Mouse (Mus musculus) liver, embryonic 14.5 days (tissue): ENCODE measurements at regions not wholly inside any gene's neighbourhood (a gene's known extent, or its start where the extent isn't known, plus 50 kb on each side); places are given as distances from the start of the nearest gene placed in this dataset.

ENCODE experiments used
- CTCF ChIP-seq: IDR thresholded peaks from 2 replicates; pipeline ENCODE4 v1.5.1; 2016; ENCODE audit warnings: antibody characterized with exemption, low read depth, control low read depth
- EP300 ChIP-seq: IDR thresholded peaks from 2 replicates; pipeline ENCODE4 v1.6.1; 2016; ENCODE audit warnings: antibody characterized with exemption, low read depth

DNA sequence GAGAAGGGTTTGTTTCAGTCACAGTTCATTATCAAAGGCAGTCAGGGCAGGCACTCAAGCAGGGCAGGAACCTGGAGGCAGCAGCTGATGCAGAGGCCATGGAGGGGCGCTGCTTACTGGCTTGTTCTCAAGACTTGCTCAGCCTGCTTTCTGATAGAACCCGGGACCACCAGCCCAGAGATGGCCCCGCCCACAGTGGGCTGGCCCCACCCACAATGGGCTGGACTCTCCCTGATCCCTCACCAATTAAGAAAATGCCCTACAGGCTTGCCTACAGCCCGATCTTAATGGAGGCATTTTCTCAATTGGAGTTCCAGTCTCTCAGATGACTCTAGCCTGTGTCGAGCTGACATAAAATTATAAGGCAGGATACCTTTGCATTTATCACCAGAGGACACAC lies 129.7 kb downstream of the Cryba4 start:
- TF ChIP-seq CTCF (no peak), EP300 (no peak)
